Mouse (Mus musculus) liver, embryonic 12.5 days (tissue): Measurements from ENCODE around the gene Bank1. TPM values are rescaled to one million over a fixed set of nuclear protein-coding genes. Genes with fewer than 3 reads are reported as not detected.

Experiments
- ATAC-seq: fragments of 200-750 bp; cut with Nextera tagmentation; 2 replicates; pipeline ENCODE4 v1.8.0; 2017; ENCODE audit warnings: moderate number of reproducible peaks, mild to moderate bottlenecking, moderate library complexity
- H3K27ac ChIP-seq: fragments of 300-500 bp; sonication (generic); 2 replicates; pipeline ENCODE4 v1.5.1; 2016; ENCODE audit warnings: mild to moderate bottlenecking
- H3K27me3 ChIP-seq: fragments of 300-500 bp; sonication (generic); replicated peaks from 2 replicates; pipeline ENCODE4 v1.6.1; 2016; ENCODE audit warnings: mild to moderate bottlenecking, moderate library complexity
- H3K36me3 ChIP-seq: fragments of 300-500 bp; sonication (generic); 2 replicates; pipeline ENCODE4 v1.6.1; 2016; ENCODE audit warnings: mild to moderate bottlenecking, moderate library complexity
- H3K4me1 ChIP-seq: fragments of 300-500 bp; sonication (generic); 2 replicates; pipeline ENCODE4 v1.6.1; 2016
- H3K4me2 ChIP-seq: fragments of 300-500 bp; sonication (generic); 2 replicates; pipeline ENCODE4 v1.6.1; 2016; ENCODE audit warnings: mild to moderate bottlenecking, moderate library complexity
- H3K4me3 ChIP-seq: fragments of 300-500 bp; sonication (generic); 2 replicates; pipeline ENCODE4 v1.5.1; 2016; ENCODE audit warnings: mild to moderate bottlenecking, moderate library complexity
- H3K9ac ChIP-seq: fragments of 300-500 bp; sonication (generic); 2 replicates; pipeline ENCODE4 v1.6.1; 2016; ENCODE audit warnings: mild to moderate bottlenecking, moderate library complexity
- H3K9me3 ChIP-seq: fragments of 300-500 bp; sonication (generic); replicated peaks from 2 replicates; pipeline ENCODE4 v1.6.1; 2016; ENCODE audit warnings: mild to moderate bottlenecking, moderate library complexity
- WGBS: fragments of 180-500 bp; shearing (Covaris S2); methylation state at CpG from one replicate; pipeline ENCODE4 v1.1.7; 2016; ENCODE audit not compliant: insufficient replicate concordance; 5-methylcytosine and 5-hydroxymethylcytosine counted together
- polyA plus RNA-seq: library from polyadenylated mRNA; unstranded; fragments of >200 nt; fragmentation: Nextera tagmentation; extraction: Ambion mirVana; gene quantifications from 2 replicates; pipeline ENCODE4 v1.2.1, GENCODE M21; 2016

Gene Bank1
- polyA plus RNA-seq, 1 experiment from 2014 or later, result 1.8 TPM

DNA sequence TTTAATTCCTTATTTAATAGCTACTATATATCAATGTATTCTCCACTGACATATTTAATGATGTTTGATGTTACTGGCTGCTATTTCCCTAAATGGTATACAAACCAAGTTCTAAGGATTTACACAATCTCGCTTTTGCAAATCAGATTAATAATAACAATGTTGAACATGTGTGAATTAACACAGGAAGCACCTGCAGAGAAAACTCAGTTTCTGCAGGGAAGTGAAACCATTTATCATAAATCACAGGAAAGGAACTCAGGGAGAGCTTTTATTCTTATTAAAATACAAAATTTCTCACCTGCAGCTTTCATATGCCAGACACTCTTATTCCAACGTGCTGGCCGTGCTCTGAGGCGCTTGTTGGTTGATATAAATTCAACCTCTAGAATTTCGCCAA lies 78.5 kb downstream of the Bank1 start:
- H3K4me2 ChIP-seq, result no peak overlapping the region
- H3K4me3 ChIP-seq, result no peak overlapping the region
- no peaks in the 10 kb centered on the region for H3K4me1 ChIP-seq
- no peak overlapping the region for H3K9ac ChIP-seq
- H3K9me3 ChIP-seq, result no peaks in the 10 kb centered on the region
- WGBS, result 70% methylated on average over 5 of the region's 5 CpGs
- no peaks in the 10 kb centered on the region for H3K36me3 ChIP-seq
- H3K27ac ChIP-seq, result no peak overlapping the region
- H3K27me3 ChIP-seq, result no peaks in the 10 kb centered on the region
- ATAC-seq, result no peak

DNA sequence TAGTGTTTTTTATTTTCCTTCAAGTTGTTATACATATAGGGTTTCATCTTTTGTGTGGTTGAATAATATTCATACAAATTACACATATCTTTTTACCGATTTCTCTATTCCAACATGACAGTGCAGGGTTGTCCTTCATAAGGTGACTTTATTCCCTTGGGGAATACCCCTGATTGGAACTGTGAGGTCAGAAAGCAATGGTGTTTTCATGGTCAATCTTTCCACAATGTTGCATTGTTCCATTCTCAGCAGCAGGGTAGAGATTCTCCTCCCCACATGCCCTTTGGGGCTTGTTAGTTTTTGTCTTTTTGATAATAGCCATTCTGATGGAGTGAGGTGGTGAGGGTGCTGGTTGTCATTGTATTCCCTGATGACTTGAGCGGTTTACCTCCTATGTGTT lies 80.9 kb downstream of the Bank1 start:
- Histone ChIP-seq H3K9ac (no peak overlapping the region), H3K4me1 (no peaks in the 10 kb centered on the region), H3K4me2 (no peak overlapping the region), H3K36me3 (no peaks in the 10 kb centered on the region), H3K27me3 (no peaks in the 10 kb centered on the region), H3K9me3 (no peaks in the 10 kb centered on the region), H3K4me3 (no peak overlapping the region), H3K27ac (no peak overlapping the region)
- no peak for ATAC-seq
- 73% methylated on average over 2 of the region's 2 CpGs for WGBS

DNA sequence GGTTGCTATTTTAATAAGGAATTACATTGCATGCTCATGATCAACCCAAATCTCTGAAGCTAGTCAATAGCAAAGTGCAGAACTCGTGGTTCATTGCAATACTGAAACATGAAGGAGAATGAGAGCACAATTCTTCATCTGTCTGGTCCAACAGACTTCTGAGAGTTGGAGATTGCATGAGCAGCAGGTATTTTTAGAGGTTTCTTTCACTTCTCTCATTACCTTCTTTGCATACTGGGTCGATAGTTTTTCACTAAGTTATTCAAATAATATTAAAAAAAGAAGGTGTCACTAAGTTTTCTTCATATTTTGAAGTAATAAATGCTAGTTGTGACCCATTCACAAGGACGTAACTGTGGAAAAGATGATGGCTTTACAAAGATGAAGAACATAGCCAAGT lies 87.1 kb downstream of the Bank1 start:
- WGBS, result 57% methylated on average over 3 of the region's 3 CpGs

DNA sequence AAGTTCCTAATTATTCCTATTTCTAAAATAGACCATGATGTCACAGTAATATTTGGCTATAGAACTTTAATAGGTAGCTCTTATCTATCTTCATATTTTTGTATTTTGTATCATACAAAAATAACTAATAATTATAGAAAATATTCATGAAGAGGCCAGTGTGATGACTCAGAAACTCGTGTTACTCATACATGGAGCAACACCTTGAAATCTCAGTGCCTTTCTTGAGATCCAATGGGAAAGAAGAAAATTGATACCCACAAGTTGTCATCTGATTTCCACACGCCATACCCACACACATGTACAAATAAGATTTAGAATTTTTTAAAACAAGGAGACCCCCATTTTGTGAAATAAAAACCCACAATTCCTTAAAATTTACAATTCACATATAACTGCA lies 92.4 kb downstream of the Bank1 start:
- H3K27ac ChIP-seq, result no peak overlapping the region
- 45% methylated on average over 2 of the region's 2 CpGs for WGBS
- no peaks in the 10 kb centered on the region for H3K27me3 ChIP-seq
- H3K9ac ChIP-seq, result no peak overlapping the region
- no peaks in the 10 kb centered on the region for H3K36me3 ChIP-seq
- ATAC-seq, result no peak
- H3K4me2 ChIP-seq, result no peak overlapping the region
- no peak overlapping the region for H3K4me3 ChIP-seq
- no peaks in the 10 kb centered on the region for H3K9me3 ChIP-seq
- no peaks in the 10 kb centered on the region for H3K4me1 ChIP-seq

More for the DNA sequence above, 87.1 kb downstream of the Bank1 start:
- Histone ChIP-seq H3K27ac (no peak overlapping the region), H3K4me2 (no peak overlapping the region), H3K4me1 (no peaks in the 10 kb centered on the region), H3K9ac (no peak overlapping the region), H3K9me3 (no peaks in the 10 kb centered on the region), H3K36me3 (no peaks in the 10 kb centered on the region), H3K27me3 (no peaks in the 10 kb centered on the region), H3K4me3 (no peak overlapping the region)
- ATAC-seq, result no peak

DNA sequence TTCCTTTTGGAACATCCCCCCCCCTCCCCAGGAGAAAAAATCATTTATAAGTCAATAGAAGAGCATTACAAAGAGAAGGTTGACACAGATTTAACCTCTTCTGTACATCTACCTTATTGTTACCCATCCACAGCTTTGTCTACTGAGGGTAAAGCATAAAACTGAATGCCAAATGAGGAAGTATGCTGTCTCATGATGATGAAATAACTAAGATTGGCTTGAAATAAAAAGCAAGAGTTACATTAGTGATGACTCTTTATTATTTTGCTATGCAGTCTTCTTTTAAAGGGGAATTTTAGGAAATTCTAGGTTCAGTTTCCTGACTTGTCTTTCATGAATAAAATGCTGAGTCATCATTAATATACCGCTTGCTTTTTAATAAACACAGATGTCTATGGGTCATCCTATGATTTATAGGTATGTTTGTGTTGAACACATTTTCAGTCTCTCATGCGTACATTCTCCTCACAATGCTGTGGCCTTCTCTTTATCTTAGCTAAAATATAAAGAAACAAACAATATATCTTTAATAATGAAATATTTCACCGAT lies 95.2 kb downstream of the Bank1 start:
- 78% methylated on average over 3 of the region's 3 CpGs for WGBS
- H3K4me1 ChIP-seq, result no peaks in the 10 kb centered on the region

DNA sequence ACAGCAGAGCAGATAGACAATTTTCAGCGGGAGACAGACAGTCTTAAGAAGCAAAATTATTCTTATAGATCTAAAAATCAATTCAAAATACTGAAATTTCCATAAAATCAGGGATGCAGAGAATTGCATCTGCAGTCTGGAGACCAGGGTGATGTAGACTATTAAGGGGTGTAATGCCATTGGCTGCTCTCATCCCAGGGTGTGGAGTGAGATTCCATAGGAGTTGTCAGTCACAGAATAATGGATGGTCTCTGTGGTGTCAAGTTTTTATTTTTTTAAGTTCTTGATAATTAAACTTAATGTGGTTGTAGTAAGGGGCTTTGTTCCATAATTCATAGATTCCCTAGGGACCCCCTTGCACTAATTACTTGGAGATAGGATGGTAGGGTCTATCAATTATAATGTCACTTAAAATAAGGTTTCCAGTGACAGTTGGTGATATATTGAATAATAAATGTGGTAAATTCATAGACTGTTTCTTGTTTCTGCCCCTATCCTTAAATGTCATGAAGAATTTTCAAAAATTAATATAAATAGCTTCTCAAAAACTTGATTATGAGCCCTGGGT lies 136.1 kb downstream of the Bank1 start:
- no peak for ATAC-seq
- Histone ChIP-seq H3K9ac (no peak overlapping the region), H3K36me3 (no peaks in the 10 kb centered on the region), H3K4me1 (no peaks in the 10 kb centered on the region), H3K9me3 (no peaks in the 10 kb centered on the region), H3K27ac (no peak overlapping the region), H3K4me2 (no peak overlapping the region), H3K4me3 (no peak overlapping the region), H3K27me3 (no peaks in the 10 kb centered on the region)
- WGBS, result 69% methylated on average over 1 of the region's 1 CpGs

More for the DNA sequence above, 95.2 kb downstream of the Bank1 start:
- Histone ChIP-seq H3K36me3 (no peaks in the 10 kb centered on the region), H3K4me2 (no peak overlapping the region), H3K9ac (no peak overlapping the region), H3K4me3 (no peak overlapping the region), H3K9me3 (no peaks in the 10 kb centered on the region), H3K27me3 (no peaks in the 10 kb centered on the region), H3K27ac (no peak overlapping the region)
- ATAC-seq, result no peak

DNA sequence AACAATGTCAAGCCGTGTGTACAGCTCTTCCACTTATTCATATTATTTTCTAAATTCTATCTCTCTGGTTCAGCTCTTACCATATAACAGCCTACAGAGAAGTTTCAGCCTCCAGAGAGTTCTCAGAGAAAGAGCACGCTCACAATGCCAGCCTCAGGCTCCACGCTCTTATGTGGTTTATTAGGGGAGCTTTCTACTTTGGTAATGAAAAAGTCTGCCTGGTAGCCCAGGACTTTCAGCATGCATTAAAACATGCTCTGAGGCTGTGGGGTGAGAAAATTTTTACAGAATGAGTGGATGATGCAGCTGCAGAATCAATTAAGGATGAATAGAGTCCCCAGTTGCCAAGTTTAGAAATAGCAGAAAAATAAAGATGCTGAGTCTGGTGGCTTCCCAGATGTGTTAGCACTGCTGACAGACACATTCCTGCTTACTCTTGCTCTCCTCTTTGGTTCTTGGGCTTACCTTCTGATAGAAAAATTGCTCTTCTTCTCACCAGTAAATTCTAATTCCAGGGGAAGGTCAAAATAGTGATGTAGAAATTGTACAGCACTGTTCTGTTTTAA lies 139.2 kb downstream of the Bank1 start:
- no peaks in the 10 kb centered on the region for H3K4me1 ChIP-seq
- no peak for ATAC-seq
- no peaks in the 10 kb centered on the region for H3K9me3 ChIP-seq
- 78% methylated on average over 3 of the region's 3 CpGs for WGBS
- no peak overlapping the region for H3K4me3 ChIP-seq
- no peak overlapping the region for H3K27ac ChIP-seq
- no peaks in the 10 kb centered on the region for H3K27me3 ChIP-seq
- no peak overlapping the region for H3K9ac ChIP-seq
- H3K4me2 ChIP-seq, result no peak overlapping the region
- H3K36me3 ChIP-seq, result no peaks in the 10 kb centered on the region

DNA sequence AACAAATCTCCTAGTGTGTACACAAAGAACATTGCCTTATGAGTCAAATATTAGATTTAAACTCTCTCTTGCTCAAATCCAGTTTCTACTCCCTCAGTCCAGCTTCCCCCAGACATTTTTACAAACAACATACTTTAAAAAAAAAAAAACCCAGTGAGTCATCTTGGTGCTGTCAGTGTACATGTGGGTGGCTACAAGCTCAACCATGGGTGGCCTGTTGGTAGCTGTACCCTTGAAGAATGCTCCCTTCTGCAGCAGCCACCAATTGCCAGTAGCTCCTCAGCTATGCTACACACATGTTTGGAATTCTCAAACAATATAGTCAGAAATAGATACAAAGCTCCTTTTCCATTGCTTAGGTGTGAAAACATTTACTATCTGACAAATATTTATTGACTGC lies 154.2 kb downstream of the Bank1 start:
- H3K4me3 ChIP-seq, result no peak overlapping the region
- H3K27me3 ChIP-seq, result no peaks in the 10 kb centered on the region
- H3K36me3 ChIP-seq, result no peaks in the 10 kb centered on the region
- no peak for ATAC-seq
- H3K9ac ChIP-seq, result no peak overlapping the region
- no peak overlapping the region for H3K4me2 ChIP-seq
- H3K27ac ChIP-seq, result no peak overlapping the region
- H3K9me3 ChIP-seq, result no peaks in the 10 kb centered on the region
- H3K4me1 ChIP-seq, result no peaks in the 10 kb centered on the region

DNA sequence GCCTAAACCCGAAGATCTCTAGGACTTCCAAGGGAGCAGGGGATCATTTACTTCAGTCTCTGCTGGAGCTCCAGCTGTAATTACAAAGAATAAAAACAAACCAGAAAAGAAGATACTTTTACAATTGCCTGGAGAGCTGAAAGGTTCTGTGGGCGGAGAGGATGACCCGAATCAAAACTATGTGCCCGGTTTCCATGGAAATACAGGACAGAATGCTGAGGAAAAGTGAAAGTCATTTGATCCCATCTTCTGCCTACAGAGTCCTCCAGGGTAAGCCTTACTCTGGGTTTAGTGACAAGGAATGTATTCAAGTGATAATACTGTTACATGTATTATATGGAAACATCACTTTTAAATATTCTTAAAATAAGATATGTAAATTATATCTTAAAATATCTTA lies 157.8 kb downstream of the Bank1 start:
- ATAC-seq, result no peak
- WGBS, result 56% methylated on average over 4 of the region's 4 CpGs
- H3K9ac ChIP-seq, result no peak overlapping the region

DNA sequence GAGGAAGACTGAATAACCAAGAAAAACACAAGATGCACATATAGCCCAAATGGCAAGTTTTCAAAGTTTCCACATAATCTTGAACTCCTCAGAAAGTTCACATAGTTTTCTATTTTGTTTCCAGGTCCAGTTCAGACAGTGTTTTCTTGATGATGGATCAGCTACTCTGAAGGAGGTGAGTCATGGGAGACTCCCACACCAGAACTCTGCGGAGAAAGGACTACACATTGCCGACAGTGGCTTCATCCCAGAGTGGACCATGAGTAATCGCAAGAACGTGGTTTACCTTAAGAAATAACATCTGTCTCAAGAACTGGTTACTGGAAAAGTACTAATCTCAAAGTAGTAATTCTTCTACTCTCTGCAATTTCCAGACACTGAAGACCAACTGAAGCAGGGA lies 159.2 kb downstream of the Bank1 start:
- Histone ChIP-seq H3K27me3 (no peaks in the 10 kb centered on the region), H3K4me3 (no peak overlapping the region), H3K36me3 (no peaks in the 10 kb centered on the region), H3K9me3 (no peaks in the 10 kb centered on the region), H3K9ac (no peak overlapping the region), H3K27ac (no peak overlapping the region), H3K4me2 (no peak overlapping the region), H3K4me1 (no peaks in the 10 kb centered on the region)
- 71% methylated on average over 4 of the region's 4 CpGs for WGBS
- ATAC-seq, result no peak

More for the DNA sequence above, 157.8 kb downstream of the Bank1 start:
- no peaks in the 10 kb centered on the region for H3K36me3 ChIP-seq
- H3K4me2 ChIP-seq, result no peak overlapping the region
- H3K4me1 ChIP-seq, result no peaks in the 10 kb centered on the region
- no peaks in the 10 kb centered on the region for H3K27me3 ChIP-seq
- H3K9me3 ChIP-seq, result no peaks in the 10 kb centered on the region
- no peak overlapping the region for H3K27ac ChIP-seq
- H3K4me3 ChIP-seq, result no peak overlapping the region

DNA sequence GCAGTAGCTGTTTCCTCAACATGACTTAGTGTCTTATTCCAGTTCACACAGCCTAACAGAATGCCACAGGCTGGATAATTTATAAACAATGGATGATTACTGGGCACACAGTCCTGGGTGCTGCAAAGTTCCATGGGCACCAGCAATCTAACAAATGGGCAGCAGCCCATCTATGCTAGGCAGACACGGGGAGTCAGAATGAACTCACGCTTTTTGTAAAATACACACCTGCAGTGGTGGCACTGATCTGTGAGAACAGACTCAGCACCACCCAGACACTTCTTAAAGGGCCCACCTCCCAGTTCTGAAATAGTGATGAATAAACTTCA lies 159.9 kb downstream of the Bank1 start:
- WGBS, result 61% methylated on average over 2 of the region's 2 CpGs
- Histone ChIP-seq H3K27me3 (no peaks in the 10 kb centered on the region), H3K4me1 (no peaks in the 10 kb centered on the region), H3K36me3 (no peaks in the 10 kb centered on the region), H3K4me3 (no peak overlapping the region), H3K4me2 (no peak overlapping the region), H3K9ac (no peak overlapping the region), H3K27ac (no peak overlapping the region), H3K9me3 (no peaks in the 10 kb centered on the region)
- no peak for ATAC-seq

DNA sequence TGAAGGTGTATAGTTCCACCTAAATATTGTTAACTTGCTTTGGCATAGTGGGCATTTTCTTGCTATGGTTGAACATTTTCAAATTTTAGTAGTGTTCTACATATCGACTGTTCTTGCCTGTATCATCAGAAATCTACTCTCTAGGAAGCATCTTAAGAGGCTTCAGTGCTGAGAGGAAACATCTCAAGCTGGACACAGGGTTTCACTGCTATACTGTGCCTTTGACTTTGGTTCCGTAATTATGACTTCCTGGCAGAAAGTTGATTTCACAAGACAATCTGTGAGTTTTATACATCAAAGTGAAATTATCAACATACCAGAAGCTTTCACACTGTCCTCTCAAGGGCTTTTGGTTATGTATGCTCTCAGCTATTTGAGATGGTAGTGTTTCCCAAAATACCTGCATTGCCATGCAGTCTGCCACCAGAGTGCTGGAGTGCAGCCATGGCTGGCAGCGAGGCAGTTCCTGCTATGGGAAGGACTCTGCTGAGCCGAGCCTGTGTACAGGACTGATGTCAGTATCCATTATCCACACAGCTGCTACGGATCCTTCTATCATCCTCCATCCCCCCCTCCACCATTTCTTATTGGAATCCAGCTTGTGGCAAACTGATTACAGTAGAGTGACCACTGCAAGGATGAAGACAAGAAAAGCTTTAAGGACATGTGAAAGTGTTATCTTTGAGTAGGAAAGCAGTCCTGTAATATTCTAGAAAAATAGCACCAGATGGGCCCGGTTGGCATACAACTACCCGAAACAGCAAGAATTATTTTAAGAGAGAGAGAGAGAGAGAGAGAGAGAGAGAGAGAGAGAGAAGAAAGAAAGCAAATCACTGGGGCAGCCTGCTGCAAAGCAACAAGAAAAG lies 160.5 kb downstream of the Bank1 start:
- Histone ChIP-seq H3K4me1 (no peaks in the 10 kb centered on the region), H3K27me3 (no peaks in the 10 kb centered on the region), H3K4me3 (no peak overlapping the region), H3K36me3 (no peaks in the 10 kb centered on the region), H3K4me2 (no peak overlapping the region), H3K9ac (no peak overlapping the region), H3K27ac (no peak overlapping the region), H3K9me3 (no peaks in the 10 kb centered on the region)
- 72% methylated on average over 7 of the region's 7 CpGs for WGBS
- ATAC-seq, result no peak
